Mouse (Mus musculus): ENCODE data around the gene Hes1. TPM values are rescaled to one million over a fixed set of nuclear protein-coding genes. Genes with fewer than 3 reads are reported as not detected.

Hes1 gene
- 10 to 100 TPM; 18.0 to 24.2 TPM for total RNA-seq (2021)

GRCm38 (mm10) chr16:30063984-30064453 is at the start of gene Hes1:
Gene Hes1, plus strand, starts transcription at chr16:30064384.
- DNase-seq (ENCODE audit: extremely low spot score in 1 of 2, low spot score in 1 of 2) = peak; percentile 57 to 61

DNA sequence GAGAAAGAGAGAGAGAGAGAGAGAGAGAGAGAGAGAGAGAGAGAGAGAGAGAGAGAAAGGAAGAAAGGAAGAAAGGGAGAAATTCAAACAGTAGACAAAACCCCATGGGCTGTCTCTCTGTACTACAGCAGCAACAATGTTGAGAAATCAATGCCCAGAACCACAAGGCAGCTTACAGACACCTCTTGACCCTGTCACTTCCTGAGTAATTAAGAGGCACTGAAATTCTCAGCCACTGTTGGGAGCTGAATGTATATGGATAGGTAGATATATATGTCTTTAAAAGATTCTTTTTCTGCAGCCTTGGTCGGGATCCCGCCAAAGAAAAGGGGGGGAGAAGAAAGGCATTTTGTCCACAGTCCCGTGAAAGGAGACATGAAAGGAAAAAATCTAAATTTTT is 48.1 kb upstream of the Hes1 start:
- no peak for DNase-seq (ENCODE audit: extremely low spot score in 1 of 2, low spot score in 1 of 2)

- no peak for DNase-seq (ENCODE audit: extremely low spot score in 1 of 2, low spot score in 1 of 2)
Observed at GRCm38 (mm10) chr16:30020124-30020523, 44.1 kb upstream of the Hes1 start.

- no peak for DNase-seq (ENCODE audit: extremely low spot score in 1 of 2, low spot score in 1 of 2)
Observed at GRCm38 (mm10) chr16:30022352-30022751, 41.8 kb upstream of the Hes1 start.

GRCm38 (mm10) chr16:30022890-30023797 is 41.0 kb upstream of the Hes1 start:
- DNase-seq (ENCODE audit: extremely low spot score in 1 of 2, low spot score in 1 of 2) = no peak

DNA sequence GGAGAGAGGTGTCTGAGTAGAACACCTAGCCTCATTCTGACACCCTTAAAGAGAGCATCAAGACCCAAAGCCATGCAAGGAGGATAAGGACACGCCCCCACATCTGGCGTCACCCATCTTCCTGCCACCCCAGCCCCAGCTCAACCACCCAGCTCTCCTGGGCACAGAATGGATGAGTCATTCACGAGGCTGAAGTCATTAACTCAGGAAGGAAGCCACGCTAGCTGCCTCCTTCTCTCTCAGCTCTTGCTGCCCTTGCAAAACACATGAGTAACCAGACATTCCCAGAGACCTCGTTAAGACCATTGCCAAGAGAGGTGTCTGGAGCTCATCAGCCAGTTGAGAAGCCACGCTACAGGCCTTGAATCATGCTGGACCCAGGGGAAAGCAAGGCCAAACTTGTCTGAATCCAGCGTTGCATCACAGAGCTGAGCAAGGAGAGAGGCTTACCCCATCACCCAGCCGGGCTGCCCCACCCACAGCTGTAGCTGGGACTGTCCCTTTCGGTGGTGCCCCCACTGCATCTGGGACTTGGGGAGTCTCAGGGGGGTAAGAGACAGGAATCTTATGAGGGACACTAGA is 39.4 kb upstream of the Hes1 start:
- no peak for DNase-seq (ENCODE audit: extremely low spot score in 1 of 2, low spot score in 1 of 2)

DNA sequence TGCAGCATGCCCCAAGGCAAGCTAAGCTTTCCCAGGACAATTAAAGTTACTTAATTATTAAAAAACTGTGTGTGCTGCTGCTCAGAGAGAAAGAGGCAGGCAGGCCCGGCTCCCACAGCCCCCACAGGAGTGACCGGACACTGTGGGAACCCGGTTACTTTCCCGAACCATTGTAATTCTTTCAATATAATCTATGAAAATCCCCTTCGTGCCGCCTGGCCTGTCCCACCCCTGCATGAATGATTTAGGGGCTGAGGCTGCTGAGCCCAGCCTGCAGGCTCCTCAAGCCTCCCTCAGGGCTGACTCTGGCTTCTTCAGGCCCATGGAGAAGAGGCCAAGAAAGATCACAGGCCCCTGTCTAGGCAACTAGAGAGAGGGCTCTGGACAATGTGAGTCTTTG is 36.0 kb upstream of the Hes1 start:
- DNase-seq (ENCODE audit: extremely low spot score in 1 of 2, low spot score in 1 of 2) = no peak

GRCm38 (mm10) chr16:30029264-30030003 is 34.8 kb upstream of the Hes1 start:
- no peak for DNase-seq (ENCODE audit: extremely low spot score in 1 of 2, low spot score in 1 of 2)

DNA sequence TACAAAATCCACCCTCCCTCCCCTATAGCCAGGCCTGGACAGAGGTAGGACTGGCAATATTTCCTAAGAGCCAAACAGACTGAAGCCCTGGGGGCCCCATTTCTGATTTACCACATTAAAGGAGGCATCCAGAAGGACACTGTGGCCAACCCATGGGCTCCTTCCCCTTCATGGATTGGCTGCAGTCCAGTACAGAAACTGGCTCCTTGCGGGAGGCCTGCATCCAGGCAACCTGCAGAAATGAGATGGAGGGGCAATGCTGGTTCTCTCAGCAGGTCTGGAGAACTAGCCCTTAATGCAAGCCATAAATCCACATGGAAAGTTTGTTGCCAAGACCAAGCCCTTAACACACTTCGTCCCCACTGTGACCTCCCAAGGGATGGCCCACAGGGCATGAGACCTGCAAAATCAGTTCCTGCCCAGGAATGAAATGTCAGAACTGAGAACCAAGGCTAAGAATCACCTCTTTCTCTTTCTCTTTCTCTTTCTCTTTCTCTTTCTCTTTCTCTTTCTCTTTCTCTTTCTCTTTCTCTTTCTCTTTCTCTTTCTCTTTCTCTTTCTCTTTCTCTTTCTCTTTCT is 31.8 kb upstream of the Hes1 start:
- DNase-seq (ENCODE audit: extremely low spot score in 1 of 2, low spot score in 1 of 2) = no peak

GRCm38 (mm10) chr16:30033390-30033789 is 30.8 kb upstream of the Hes1 start:
- no peak for DNase-seq (ENCODE audit: extremely low spot score in 1 of 2, low spot score in 1 of 2)

DNA sequence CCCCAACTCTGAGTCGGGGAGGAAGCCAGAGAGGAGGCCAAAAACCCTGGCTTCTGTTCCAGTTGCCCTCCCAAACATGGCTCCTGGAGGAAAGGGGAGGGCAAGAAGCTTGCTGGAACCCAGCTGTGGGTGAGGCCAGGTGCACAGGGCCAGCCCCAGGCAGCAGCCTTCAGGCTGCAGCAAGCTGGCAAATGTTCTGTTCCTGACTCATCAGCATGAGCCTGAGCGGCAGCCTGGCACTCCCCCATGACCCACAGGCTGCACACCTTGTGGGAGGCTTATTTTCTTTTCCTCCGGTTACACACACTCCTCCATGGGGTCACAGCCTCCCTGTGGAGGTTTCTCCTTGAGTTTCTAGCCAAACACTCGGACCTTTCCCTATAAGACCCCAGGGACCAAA is 30.2 kb upstream of the Hes1 start:
- no peak for DNase-seq (ENCODE audit: extremely low spot score in 1 of 2, low spot score in 1 of 2)

DNA sequence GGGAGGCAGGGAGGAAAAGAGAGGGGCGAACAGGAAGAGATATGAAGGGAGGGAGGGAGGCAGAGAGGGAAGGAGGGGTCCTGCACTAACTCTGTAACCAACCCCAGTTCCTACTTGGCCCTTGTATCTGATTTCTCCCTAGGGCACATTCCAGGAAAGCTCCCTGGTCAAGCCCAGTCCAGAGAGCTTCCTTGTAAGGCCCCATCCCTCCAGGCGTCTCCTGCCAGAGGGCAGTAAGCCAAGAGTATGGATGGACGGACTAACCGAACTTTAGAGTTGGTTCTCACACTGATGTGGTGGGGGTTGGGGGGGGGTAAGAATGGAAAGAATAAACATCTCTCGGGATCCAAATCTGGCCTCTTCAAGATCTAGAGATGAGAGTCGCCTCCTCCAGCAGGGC is 29.7 kb upstream of the Hes1 start:
- DNase-seq (ENCODE audit: extremely low spot score in 1 of 2, low spot score in 1 of 2) = no peak

DNA sequence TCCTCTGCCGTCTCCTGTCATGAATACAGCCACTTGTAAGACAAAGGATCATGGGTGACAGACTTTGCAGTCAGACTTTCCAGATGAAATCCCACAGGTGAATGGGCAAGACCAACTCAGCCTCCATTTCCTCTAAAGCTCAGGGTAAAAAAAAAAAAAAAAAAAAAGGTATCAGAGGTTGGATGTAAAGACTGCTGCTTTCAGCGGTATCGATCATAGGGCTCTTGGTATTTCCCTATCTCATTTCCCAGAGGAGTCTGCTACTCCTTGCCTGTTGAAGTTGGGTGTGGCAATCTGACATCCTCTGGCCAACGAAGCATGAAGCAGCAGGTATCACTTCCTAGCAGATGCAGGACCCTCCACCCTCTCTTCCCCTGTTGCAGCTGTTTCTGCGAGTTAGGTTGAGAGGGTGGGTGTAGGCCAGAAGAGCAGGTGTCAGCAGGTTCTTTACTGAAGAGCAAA is 29.2 kb upstream of the Hes1 start:
- no peak for DNase-seq (ENCODE audit: extremely low spot score in 1 of 2, low spot score in 1 of 2)

GRCm38 (mm10) chr16:30036104-30036503 is 28.1 kb upstream of the Hes1 start:
- no peak for DNase-seq (ENCODE audit: extremely low spot score in 1 of 2, low spot score in 1 of 2)

DNA sequence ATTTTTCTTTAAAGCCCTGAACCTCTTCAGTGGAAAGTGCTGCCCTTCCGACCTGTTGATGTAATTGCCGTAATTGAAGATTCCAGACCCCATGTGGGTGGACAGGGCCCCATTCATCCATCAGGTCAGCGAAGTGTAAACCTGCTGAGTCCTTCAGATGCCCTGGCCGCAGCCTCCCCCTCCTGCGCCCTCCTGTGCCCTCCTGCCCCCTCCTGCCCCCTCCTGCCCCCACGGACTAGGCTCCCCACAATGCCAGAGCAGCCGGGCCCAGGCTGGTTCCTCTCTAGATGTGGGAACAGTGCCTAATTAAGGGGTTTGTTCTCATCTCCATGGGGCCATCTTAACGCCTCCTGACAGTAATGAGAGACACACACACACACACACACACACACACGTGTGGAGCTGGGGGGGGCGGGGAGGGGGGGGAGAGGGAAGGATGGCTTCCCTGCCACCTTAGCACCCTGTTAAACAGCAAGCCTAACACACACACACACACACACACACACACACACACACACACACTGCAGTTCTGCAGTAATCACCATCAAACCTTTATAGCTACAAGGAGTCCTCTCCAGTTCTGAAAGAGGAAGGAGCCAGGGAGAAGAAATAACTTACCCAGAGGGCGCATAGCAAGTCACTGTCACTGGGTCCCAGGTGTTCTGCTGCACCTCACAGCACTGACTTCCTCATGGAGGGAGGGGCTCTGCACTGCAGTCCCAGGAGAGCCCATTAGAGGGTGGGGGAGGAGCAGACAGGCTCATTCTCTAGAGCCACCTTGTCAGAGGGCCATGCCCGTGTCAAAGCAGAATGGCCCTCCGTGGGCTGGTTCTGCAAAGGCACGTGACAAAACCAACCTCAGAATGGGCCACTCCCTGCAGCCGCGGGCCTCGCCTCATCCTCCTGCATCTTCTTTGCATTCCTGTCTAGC is 25.3 kb upstream of the Hes1 start:
- no peak for DNase-seq (ENCODE audit: extremely low spot score in 1 of 2, low spot score in 1 of 2)

- no peak for DNase-seq (ENCODE audit: extremely low spot score in 1 of 2, low spot score in 1 of 2)
Observed at GRCm38 (mm10) chr16:30039841-30040240, 24.3 kb upstream of the Hes1 start.

GRCm38 (mm10) chr16:30042859-30043258 is 21.3 kb upstream of the Hes1 start:
- no peak for DNase-seq (ENCODE audit: extremely low spot score in 1 of 2, low spot score in 1 of 2)

GRCm38 (mm10) chr16:30045615-30046014 is 18.6 kb upstream of the Hes1 start:
- DNase-seq (ENCODE audit: extremely low spot score in 1 of 2, low spot score in 1 of 2) = no peak

DNA sequence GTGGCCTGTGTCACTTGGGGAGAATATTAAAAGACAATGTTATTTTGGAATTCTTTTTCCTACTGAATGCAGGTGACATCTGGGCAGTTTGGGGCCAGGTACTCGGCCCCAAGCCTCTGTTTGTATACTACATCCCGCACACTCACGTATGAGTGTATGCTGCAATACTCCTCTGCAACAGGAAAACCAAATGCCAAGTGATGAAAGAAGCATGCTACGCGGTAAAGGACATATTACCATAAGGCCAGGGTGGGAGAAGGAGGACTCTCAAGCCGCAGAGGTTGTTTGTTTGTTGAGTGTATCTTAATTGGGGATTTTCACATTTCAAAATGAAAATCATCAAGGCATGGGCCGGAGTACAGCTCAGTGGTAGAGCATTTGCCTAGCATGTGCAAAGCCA is 17.2 kb upstream of the Hes1 start:
- DNase-seq (ENCODE audit: extremely low spot score in 1 of 2, low spot score in 1 of 2) = no peak

- DNase-seq (ENCODE audit: extremely low spot score in 1 of 2, low spot score in 1 of 2) = no peak
Observed at GRCm38 (mm10) chr16:30047421-30047831, 16.8 kb upstream of the Hes1 start.

Data from layer of hippocampus, postnatal 25 days (tissue).